Mouse (Mus musculus) layer of hippocampus, adult 11-12 months (tissue): ENCODE data around the gene Btrc.

Source experiments
- DNase-seq: peaks from one replicate; pipeline ENCODE4 v3.0.0; 2022; ENCODE audit warnings: low spot score

Gene Btrc

GRCm38 (mm10) chr19:45430971-45431633 lies 67.6 kb downstream of the Btrc start:
- no peak for DNase-seq

GRCm38 (mm10) chr19:45432351-45432750 lies 68.8 kb downstream of the Btrc start:
- DNase-seq, result peak; percentile 68

- DNase-seq, result peak; percentile 83
Observed at GRCm38 (mm10) chr19:45436019-45436418, 72.5 kb downstream of the Btrc start.

GRCm38 (mm10) chr19:45437175-45437574 lies 73.6 kb downstream of the Btrc start:
- no peak for DNase-seq

GRCm38 (mm10) chr19:45438191-45438590 lies 74.7 kb downstream of the Btrc start:
- DNase-seq, result no peak

- DNase-seq, result no peak
Observed at GRCm38 (mm10) chr19:45438928-45439846, 75.7 kb downstream of the Btrc start.

GRCm38 (mm10) chr19:45440554-45441175 lies 77.1 kb downstream of the Btrc start:
- DNase-seq, result no peak

GRCm38 (mm10) chr19:45441717-45442116 lies 78.2 kb downstream of the Btrc start:
- no peak for DNase-seq

- DNase-seq, result no peak
Observed at GRCm38 (mm10) chr19:45445253-45445933, 81.9 kb downstream of the Btrc start.

GRCm38 (mm10) chr19:45446631-45447030 lies 83.1 kb downstream of the Btrc start:
- DNase-seq, result no peak

- no peak for DNase-seq
Observed at GRCm38 (mm10) chr19:45447222-45447621, 83.7 kb downstream of the Btrc start.

- DNase-seq, result no peak
Observed at GRCm38 (mm10) chr19:45447886-45448285, 84.4 kb downstream of the Btrc start.

GRCm38 (mm10) chr19:45454391-45454790 lies 90.9 kb downstream of the Btrc start:
- DNase-seq, result no peak

GRCm38 (mm10) chr19:45456896-45457295 lies 93.4 kb downstream of the Btrc start:
- DNase-seq, result no peak

- no peak for DNase-seq
Observed at GRCm38 (mm10) chr19:45458702-45459101, 95.2 kb downstream of the Btrc start.

- DNase-seq, result no peak
Observed at GRCm38 (mm10) chr19:45459931-45460665, 96.6 kb downstream of the Btrc start.

GRCm38 (mm10) chr19:45460749-45461736 lies 97.5 kb downstream of the Btrc start:
- no peak for DNase-seq

GRCm38 (mm10) chr19:45469760-45470159 lies 106.2 kb downstream of the Btrc start:
- DNase-seq, result no peak

- peak; percentile 36 for DNase-seq
Observed at GRCm38 (mm10) chr19:45472691-45473520, 109.4 kb downstream of the Btrc start.
